Mouse (Mus musculus) layer of hippocampus, postnatal 14 days (tissue): ENCODE results near the gene Spaca3. TPM values are rescaled to one million over a fixed set of nuclear protein-coding genes. Genes with fewer than 3 reads are reported as not detected.

ENCODE experiments used
- total RNA-seq, 2 experiments: library from RNA; stranded (reverse); gene quantifications; 2 replicates each; pipeline ENCODE4 v1.2.3; 2021

The Spaca3 gene
- total RNA-seq, 2 experiments from 2014 or later: not detected

Other genes with a start within 250 kb of the Spaca3 start
- 1 to 10 TPM; 4.7 to 5.0 TPM for gene Myo1d, start 78.3 kb upstream of the Spaca3 start, total RNA-seq
- gene Tmem98, start 48.2 kb upstream of the Spaca3 start, total RNA-seq: 10 to 100 TPM in 1 of 2 experiments, 1 to 10 TPM in 1; 7.3 to 10.7 TPM